Mouse (Mus musculus): ENCODE data around the gene Otof. TPM values are rescaled to one million over a fixed set of nuclear protein-coding genes. Genes with fewer than 3 reads are reported as not detected.

The Otof gene
- polyA plus RNA-seq, 1 experiment from 2014 or later = 5.5 TPM

DNA sequence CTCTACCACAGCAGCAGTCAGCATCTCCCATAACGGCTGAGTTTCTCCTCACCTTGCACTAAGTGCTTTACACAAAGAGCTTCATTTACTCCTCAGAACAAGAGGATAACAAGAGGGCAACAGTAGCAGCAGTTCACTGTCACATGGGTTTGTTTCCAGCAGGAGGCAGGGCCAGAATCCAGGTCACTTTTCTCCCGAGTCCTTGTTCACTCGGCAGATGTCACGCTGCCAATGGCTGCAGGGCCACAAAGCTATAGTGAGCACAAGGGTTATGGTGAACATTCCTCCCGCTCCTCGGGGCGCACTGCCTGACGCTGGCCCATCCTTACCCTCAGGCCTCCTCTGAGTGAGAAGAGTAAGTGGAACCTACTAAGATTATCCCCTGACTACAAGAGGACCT, 21.8 kb upstream of the Otof start:
- no peaks in the 10 kb centered on the region for H3K9me3 ChIP-seq (replicated peaks; ENCODE audit: control insufficient read depth, low read length, poor library complexity, severe bottlenecking)
- no peak for ATAC-seq
- WGBS = 85% methylated on average over 8 of the region's 8 CpGs

GRCm38 (mm10) chr5:30482319-30482718, 20.6 kb upstream of the Otof start:
- Histone ChIP-seq H3K4me3 (ENCODE audit: low read depth, low read length) (no peak overlapping the region), H3K27ac (ENCODE audit: low read length) (no peak overlapping the region), H3K9me3 (replicated peaks; ENCODE audit: control insufficient read depth, low read length, poor library complexity, severe bottlenecking) (peaks cover 2% of the 10 kb centered on the region; the same call in 1 of the 2 replicates), H3K4me2 (ENCODE audit: low read length) (no peak overlapping the region), H3K36me3 (ENCODE audit: control insufficient read depth, insufficient read depth, low read length) (no peaks in the 10 kb centered on the region), H3K4me1 (ENCODE audit: control insufficient read depth, insufficient read depth, low read length) (no peaks in the 10 kb centered on the region), H3K27me3 (ENCODE audit: control insufficient read depth, insufficient read depth, low read depth, low read length) (no peaks in the 10 kb centered on the region), H3K9ac (ENCODE audit: low read depth, low read length) (no peak overlapping the region)
- 16% methylated on average over 4 of the region's 5 CpGs for WGBS
- ATAC-seq = peak; percentile 60; the same call in 1 of the 2 replicates

More for the DNA sequence above, 21.8 kb upstream of the Otof start:
- H3K27me3 ChIP-seq (ENCODE audit: control insufficient read depth, insufficient read depth, low read depth, low read length) = no peaks in the 10 kb centered on the region
- H3K4me2 ChIP-seq (ENCODE audit: low read length) = no peak overlapping the region
- no peak overlapping the region for H3K4me3 ChIP-seq (ENCODE audit: low read depth, low read length)
- no peaks in the 10 kb centered on the region for H3K36me3 ChIP-seq (ENCODE audit: control insufficient read depth, insufficient read depth, low read length)
- no peak overlapping the region for H3K9ac ChIP-seq (ENCODE audit: low read depth, low read length)
- no peaks in the 10 kb centered on the region for H3K4me1 ChIP-seq (ENCODE audit: control insufficient read depth, insufficient read depth, low read length)
- no peak overlapping the region for H3K27ac ChIP-seq (ENCODE audit: low read length)

- WGBS = 42% methylated on average over 10 of the region's 10 CpGs
- Histone ChIP-seq H3K36me3 (ENCODE audit: control insufficient read depth, insufficient read depth, low read length) (no peaks in the 10 kb centered on the region), H3K9me3 (replicated peaks; ENCODE audit: control insufficient read depth, low read length, poor library complexity, severe bottlenecking) (peaks cover 2% of the 10 kb centered on the region; the same call in 1 of the 2 replicates), H3K4me1 (ENCODE audit: control insufficient read depth, insufficient read depth, low read length) (no peaks in the 10 kb centered on the region), H3K27ac (ENCODE audit: low read length) (no peak overlapping the region), H3K4me2 (ENCODE audit: low read length) (no peak overlapping the region), H3K9ac (ENCODE audit: low read depth, low read length) (no peak overlapping the region), H3K27me3 (ENCODE audit: control insufficient read depth, insufficient read depth, low read depth, low read length) (no peaks in the 10 kb centered on the region), H3K4me3 (ENCODE audit: low read depth, low read length) (no peak overlapping the region)
- ATAC-seq = no peak
Measured at GRCm38 (mm10) chr5:30476534-30476933, 14.8 kb upstream of the Otof start.

GRCm38 (mm10) chr5:30472148-30472547, 10.4 kb upstream of the Otof start:
- WGBS = 75% methylated on average over 5 of the region's 5 CpGs
- no peak overlapping the region for H3K27ac ChIP-seq (ENCODE audit: low read length)
- ATAC-seq = no peak
- H3K9me3 ChIP-seq (replicated peaks; ENCODE audit: control insufficient read depth, low read length, poor library complexity, severe bottlenecking) = no peaks in the 10 kb centered on the region
- H3K9ac ChIP-seq (ENCODE audit: low read depth, low read length) = no peak overlapping the region
- peaks cover 6% of the 10 kb centered on the region for H3K4me1 ChIP-seq (ENCODE audit: control insufficient read depth, insufficient read depth, low read length)
- H3K4me2 ChIP-seq (ENCODE audit: low read length) = no peak overlapping the region
- no peak overlapping the region for H3K4me3 ChIP-seq (ENCODE audit: low read depth, low read length)
- H3K27me3 ChIP-seq (ENCODE audit: control insufficient read depth, insufficient read depth, low read depth, low read length) = no peaks in the 10 kb centered on the region
- H3K36me3 ChIP-seq (ENCODE audit: control insufficient read depth, insufficient read depth, low read length) = no peaks in the 10 kb centered on the region

GRCm38 (mm10) chr5:30470454-30470853, 8.7 kb upstream of the Otof start:
- Histone ChIP-seq H3K4me3 (ENCODE audit: low read depth, low read length) (no peak overlapping the region), H3K27ac (ENCODE audit: low read length) (no peak overlapping the region), H3K27me3 (ENCODE audit: control insufficient read depth, insufficient read depth, low read depth, low read length) (no peaks in the 10 kb centered on the region), H3K9ac (ENCODE audit: low read depth, low read length) (no peak overlapping the region), H3K36me3 (ENCODE audit: control insufficient read depth, insufficient read depth, low read length) (no peaks in the 10 kb centered on the region), H3K9me3 (replicated peaks; ENCODE audit: control insufficient read depth, low read length, poor library complexity, severe bottlenecking) (no peaks in the 10 kb centered on the region), H3K4me1 (ENCODE audit: control insufficient read depth, insufficient read depth, low read length) (peaks cover 13% of the 10 kb centered on the region), H3K4me2 (ENCODE audit: low read length) (no peak overlapping the region)
- no peak for ATAC-seq
- 49% methylated on average over 6 of the region's 6 CpGs for WGBS

DNA sequence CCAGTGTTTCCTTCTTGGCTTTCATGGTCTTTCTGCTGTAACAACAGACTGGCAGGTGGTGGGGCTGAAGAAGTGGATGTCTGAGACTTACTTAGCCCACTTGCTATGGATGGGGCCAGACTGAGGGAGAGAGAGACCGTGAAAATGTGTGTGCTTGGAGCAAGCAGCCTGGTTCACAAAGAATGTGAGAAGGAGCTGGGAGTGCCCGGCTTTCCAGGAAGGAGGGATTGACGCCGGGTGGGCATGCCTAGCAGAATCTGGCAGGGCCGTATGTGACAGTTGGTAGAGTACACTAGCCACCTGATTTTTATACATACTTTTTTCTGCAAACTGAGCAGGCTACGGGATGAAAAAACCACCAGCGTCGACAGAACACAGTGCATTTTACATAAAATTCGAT, 4.6 kb upstream of the Otof start:
- ATAC-seq = no peak
- Histone ChIP-seq H3K9ac (ENCODE audit: low read depth, low read length) (peak overlapping the region; percentile 56), H3K27ac (ENCODE audit: low read length) (no peak overlapping the region), H3K4me3 (ENCODE audit: low read depth, low read length) (peak overlapping the region; percentile 33), H3K36me3 (ENCODE audit: control insufficient read depth, insufficient read depth, low read length) (no peaks in the 10 kb centered on the region), H3K4me2 (ENCODE audit: low read length) (peak overlapping the region; percentile 66), H3K27me3 (ENCODE audit: control insufficient read depth, insufficient read depth, low read depth, low read length) (no peaks in the 10 kb centered on the region), H3K9me3 (replicated peaks; ENCODE audit: control insufficient read depth, low read length, poor library complexity, severe bottlenecking) (no peaks in the 10 kb centered on the region), H3K4me1 (ENCODE audit: control insufficient read depth, insufficient read depth, low read length) (peaks cover 24% of the 10 kb centered on the region)
- WGBS = 27% methylated on average over 9 of the region's 9 CpGs

DNA sequence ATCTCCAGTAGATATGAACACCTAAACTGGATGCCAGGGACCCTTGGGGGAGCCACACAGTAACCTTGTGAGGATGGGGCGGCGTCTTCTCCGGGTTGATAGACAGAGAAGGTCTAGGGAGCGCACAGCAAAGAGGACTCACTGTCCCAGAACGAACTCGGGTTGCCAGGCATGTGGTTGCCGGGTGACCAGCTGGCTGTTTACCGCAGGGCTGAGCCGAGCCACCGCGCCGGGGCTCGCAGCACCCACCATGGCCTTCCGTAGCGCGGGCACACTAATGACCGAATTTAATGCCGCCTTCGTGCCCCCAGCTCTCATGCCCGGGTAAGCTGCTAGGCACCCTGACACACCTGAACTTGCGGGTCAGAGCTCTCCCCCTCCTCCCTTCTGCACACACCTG, 4.1 kb upstream of the Otof start, which contains the start of gene 1700001C02Rik:
1700001C02Rik (plus strand) TSS at position 187 of the 400 bp plus-strand sequence.
- H3K4me1 ChIP-seq (ENCODE audit: control insufficient read depth, insufficient read depth, low read length) = peaks cover 26% of the 10 kb centered on the region
- H3K27ac ChIP-seq (ENCODE audit: low read length) = no peak within 1 kb of the TSS
- 8% methylated on average over 21 of the region's 21 CpGs for WGBS
- peak within 1 kb of the TSS; percentile 66 for H3K4me2 ChIP-seq (ENCODE audit: low read length)
- no peaks in the 10 kb centered on the region for H3K36me3 ChIP-seq (ENCODE audit: control insufficient read depth, insufficient read depth, low read length)
- peak within 1 kb of the TSS; percentile 33 for H3K4me3 ChIP-seq (ENCODE audit: low read depth, low read length)
- H3K9me3 ChIP-seq (replicated peaks; ENCODE audit: control insufficient read depth, low read length, poor library complexity, severe bottlenecking) = no peaks in the 10 kb centered on the region
- peak within 1 kb of the TSS; percentile 56 for H3K9ac ChIP-seq (ENCODE audit: low read depth, low read length)
- peak; percentile 37; the same call in 1 of the 2 replicates for ATAC-seq
- H3K27me3 ChIP-seq (ENCODE audit: control insufficient read depth, insufficient read depth, low read depth, low read length) = no peaks in the 10 kb centered on the region

GRCm38 (mm10) chr5:30460155-30460554, 1.6 kb downstream of the Otof start:
- no peak overlapping the region for H3K27ac ChIP-seq (ENCODE audit: low read length)
- WGBS = 43% methylated on average over 4 of the region's 4 CpGs
- H3K27me3 ChIP-seq (ENCODE audit: control insufficient read depth, insufficient read depth, low read depth, low read length) = no peaks in the 10 kb centered on the region
- peaks cover 20% of the 10 kb centered on the region; the same call in 1 of the 2 replicates for H3K4me1 ChIP-seq (ENCODE audit: control insufficient read depth, insufficient read depth, low read length)
- H3K36me3 ChIP-seq (ENCODE audit: control insufficient read depth, insufficient read depth, low read length) = no peaks in the 10 kb centered on the region
- H3K9me3 ChIP-seq (replicated peaks; ENCODE audit: control insufficient read depth, low read length, poor library complexity, severe bottlenecking) = no peaks in the 10 kb centered on the region
- peak overlapping the region; percentile 10; the same call in 1 of the 2 replicates for H3K4me2 ChIP-seq (ENCODE audit: low read length)
- no peak overlapping the region for H3K9ac ChIP-seq (ENCODE audit: low read depth, low read length)
- no peak for ATAC-seq
- no peak overlapping the region for H3K4me3 ChIP-seq (ENCODE audit: low read depth, low read length)

GRCm38 (mm10) chr5:30456056-30456455, 5.7 kb downstream of the Otof start:
- ATAC-seq = no peak
- 63% methylated on average over 6 of the region's 6 CpGs for WGBS
- Histone ChIP-seq H3K9ac (ENCODE audit: low read depth, low read length) (no peak overlapping the region), H3K27me3 (ENCODE audit: control insufficient read depth, insufficient read depth, low read depth, low read length) (no peaks in the 10 kb centered on the region), H3K36me3 (ENCODE audit: control insufficient read depth, insufficient read depth, low read length) (no peaks in the 10 kb centered on the region), H3K4me1 (ENCODE audit: control insufficient read depth, insufficient read depth, low read length) (peaks cover 8% of the 10 kb centered on the region; the same call in 1 of the 2 replicates), H3K9me3 (replicated peaks; ENCODE audit: control insufficient read depth, low read length, poor library complexity, severe bottlenecking) (0 out of 2 replicates have a peak, but pooled peaks cover 2% of the 10 kb centered on the region), H3K4me2 (ENCODE audit: low read length) (no peak overlapping the region), H3K27ac (ENCODE audit: low read length) (no peak overlapping the region), H3K4me3 (ENCODE audit: low read depth, low read length) (no peak overlapping the region)
